Mouse (Mus musculus) ES-Bruce4 (cell line): ENCODE data around the gene Cntn4.

Experiments used
- CTCF ChIP-seq: IDR thresholded peaks from one replicate; pipeline ENCODE4 v1.8.1; 2011; ENCODE audit warnings: low read depth, low read length
- EP300 ChIP-seq: IDR thresholded peaks from 2 replicates; pipeline ENCODE4 v1.6.1; 2011; ENCODE audit warnings: low read depth, low read length; ENCODE audit not compliant: insufficient read depth
- POLR2A ChIP-seq: IDR thresholded peaks from one replicate; pipeline ENCODE4 v1.8.1; 2011; ENCODE audit warnings: low read length; ENCODE audit not compliant: insufficient read depth

DNA sequence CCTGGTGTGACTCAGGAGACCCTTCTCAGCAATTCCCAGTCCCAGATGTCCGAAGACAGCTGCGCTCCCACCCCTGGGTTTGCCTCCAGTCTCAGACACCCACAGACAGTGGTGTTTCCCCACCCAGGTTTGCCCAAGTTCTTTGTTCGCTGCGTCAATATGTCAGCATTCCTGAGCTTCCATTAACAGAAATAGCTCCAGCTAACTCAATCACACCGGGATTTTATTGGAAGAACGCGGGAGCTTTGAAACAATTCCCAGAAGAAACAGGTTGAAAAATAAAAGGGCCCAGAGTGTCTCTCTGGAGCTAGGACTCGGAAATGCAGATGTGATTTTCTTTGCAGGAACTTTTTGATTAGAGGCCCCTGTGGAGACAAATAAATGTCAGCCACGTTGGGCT lies 916.3 kb downstream of the Cntn4 start:
- TF ChIP-seq EP300 (no peak), POLR2A (no peak), CTCF (no peak)
